Mouse (Mus musculus): Measurements from ENCODE around the gene Itpa. TPM values are rescaled to one million over a fixed set of nuclear protein-coding genes. Genes with fewer than 3 reads are reported as not detected.

Itpa gene
- polyA plus RNA-seq (2016; fragmentation: Nextera tagmentation; extraction: Ambion mirVana), result 148 and 151 TPM in 2 replicates

- peak within 1 kb of the TSS; percentile 89 for H3K27ac ChIP-seq
- DNase-seq (ENCODE audit: low spot score), result peak; percentile 91
- H3K27me3 ChIP-seq (ENCODE audit: insufficient read depth, poor library complexity, severe bottlenecking), result no peaks in the 10 kb centered on the region
- peaks cover 41% of the 10 kb centered on the region for H3K4me1 ChIP-seq (replicated peaks)
- peaks cover 23% of the 10 kb centered on the region for H3K36me3 ChIP-seq
- no peaks in the 10 kb centered on the region for H3K9me3 ChIP-seq
- peak within 1 kb of the TSS; percentile 81 for H3K4me3 ChIP-seq
- WGBS, result under 1% methylated on average over 31 of the region's 31 CpGs
These were observed at the start of gene Itpa for GRCm38 (mm10) chr2:130667559-130667958. Gene Itpa (plus strand): TSS chr2:130667610.

GRCm38 (mm10) chr2:130618972-130619371 is 48.4 kb upstream of the Itpa start:
- Histone ChIP-seq H3K27me3 (ENCODE audit: insufficient read depth, poor library complexity, severe bottlenecking) (no peaks in the 10 kb centered on the region), H3K4me3 (no peak overlapping the region), H3K27ac (no peak overlapping the region), H3K4me1 (replicated peaks) (no peaks in the 10 kb centered on the region), H3K36me3 (peaks cover 84% of the 10 kb centered on the region), H3K9me3 (no peaks in the 10 kb centered on the region)
- WGBS, result 95% methylated on average over 7 of the region's 7 CpGs
- no peak for DNase-seq (ENCODE audit: low spot score)

- no peak overlapping the region for H3K27ac ChIP-seq
- peaks cover 20% of the 10 kb centered on the region for H3K27me3 ChIP-seq (ENCODE audit: insufficient read depth, poor library complexity, severe bottlenecking)
- peaks cover 48% of the 10 kb centered on the region for H3K36me3 ChIP-seq
- WGBS, result 55% methylated on average over 3 of the region's 3 CpGs
- peak overlapping the region; percentile 99 for H3K4me3 ChIP-seq
- H3K4me1 ChIP-seq (replicated peaks), result peaks cover 23% of the 10 kb centered on the region
- DNase-seq (ENCODE audit: low spot score), result no peak
- no peaks in the 10 kb centered on the region for H3K9me3 ChIP-seq
These were observed 39.0 kb upstream of the Itpa start for GRCm38 (mm10) chr2:130628424-130628823.

- Histone ChIP-seq H3K4me3 (peak overlapping the region; percentile 99), H3K27me3 (ENCODE audit: insufficient read depth, poor library complexity, severe bottlenecking) (peaks cover 28% of the 10 kb centered on the region), H3K27ac (peak overlapping the region; percentile 93), H3K36me3 (peaks cover 39% of the 10 kb centered on the region), H3K4me1 (replicated peaks) (peaks cover 32% of the 10 kb centered on the region), H3K9me3 (no peaks in the 10 kb centered on the region)
- 2% methylated on average over 37 of the region's 37 CpGs for WGBS
- DNase-seq (ENCODE audit: low spot score), result no peak
These were observed 38.2 kb upstream of the Itpa start for GRCm38 (mm10) chr2:130629080-130629838.

GRCm38 (mm10) chr2:130629839-130630203 is 37.6 kb upstream of the Itpa start, which contains the start of the genes Fastkd5 and Ubox5:
Gene Fastkd5 (minus strand): TSS chr2:130630027.
Gene Ubox5 (minus strand): TSS chr2:130630038.
- H3K27ac ChIP-seq, result peak within 1 kb of the TSS; percentile 93
- H3K9me3 ChIP-seq, result no peaks in the 10 kb centered on the region
- H3K4me1 ChIP-seq (replicated peaks), result peaks cover 37% of the 10 kb centered on the region
- peaks cover 34% of the 10 kb centered on the region for H3K27me3 ChIP-seq (ENCODE audit: insufficient read depth, poor library complexity, severe bottlenecking)
- DNase-seq (ENCODE audit: low spot score), result peak; percentile 87
- peak within 1 kb of the TSS; percentile 99 for H3K4me3 ChIP-seq
- WGBS, result under 1% methylated on average over 25 of the region's 25 CpGs
- H3K36me3 ChIP-seq, result peaks cover 34% of the 10 kb centered on the region

- WGBS, result 66% methylated on average over 1 of the region's 1 CpGs
- H3K27ac ChIP-seq, result no peak overlapping the region
- H3K36me3 ChIP-seq, result peaks cover 11% of the 10 kb centered on the region
- no peak for DNase-seq (ENCODE audit: low spot score)
- no peaks in the 10 kb centered on the region for H3K9me3 ChIP-seq
- peaks cover 53% of the 10 kb centered on the region for H3K4me1 ChIP-seq (replicated peaks)
- peaks cover 60% of the 10 kb centered on the region for H3K27me3 ChIP-seq (ENCODE audit: insufficient read depth, poor library complexity, severe bottlenecking)
- no peak overlapping the region for H3K4me3 ChIP-seq
These were observed 35.0 kb upstream of the Itpa start for GRCm38 (mm10) chr2:130632416-130632815.

GRCm38 (mm10) chr2:130632887-130633675 is 34.3 kb upstream of the Itpa start:
- H3K27ac ChIP-seq, result peak overlapping the region; percentile 81; the same call in 1 of the 2 replicates
- H3K4me1 ChIP-seq (replicated peaks), result peaks cover 57% of the 10 kb centered on the region
- peak; percentile 70 for DNase-seq (ENCODE audit: low spot score)
- peaks cover 4% of the 10 kb centered on the region for H3K36me3 ChIP-seq
- H3K4me3 ChIP-seq, result no peak overlapping the region
- peaks cover 67% of the 10 kb centered on the region for H3K27me3 ChIP-seq (ENCODE audit: insufficient read depth, poor library complexity, severe bottlenecking)
- 42% methylated on average over 5 of the region's 5 CpGs for WGBS
- no peaks in the 10 kb centered on the region for H3K9me3 ChIP-seq

GRCm38 (mm10) chr2:130634006-130634738 is 33.2 kb upstream of the Itpa start:
- Histone ChIP-seq H3K27me3 (ENCODE audit: insufficient read depth, poor library complexity, severe bottlenecking) (peaks cover 78% of the 10 kb centered on the region), H3K4me1 (replicated peaks) (peaks cover 54% of the 10 kb centered on the region), H3K36me3 (0 out of 2 replicates have a peak, but pooled peaks cover 3% of the 10 kb centered on the region), H3K27ac (peak overlapping the region; percentile 81), H3K4me3 (peak overlapping the region; percentile 52), H3K9me3 (no peaks in the 10 kb centered on the region)
- WGBS, result 10% methylated on average over 14 of the region's 14 CpGs
- peak; percentile 53 for DNase-seq (ENCODE audit: low spot score)

GRCm38 (mm10) chr2:130634739-130635411 is 32.5 kb upstream of the Itpa start:
- peak; percentile 69 for DNase-seq (ENCODE audit: low spot score)
- under 1% methylated on average over 38 of the region's 38 CpGs for whole genome bisulfite sequencing
- Histone ChIP-seq H3K36me3 (0 out of 2 replicates have a peak, but pooled peaks cover 3% of the 10 kb centered on the region), H3K9me3 (no peaks in the 10 kb centered on the region), H3K27ac (peak overlapping the region; percentile 81), H3K4me3 (peak overlapping the region; percentile 52), H3K4me1 (replicated peaks) (peaks cover 53% of the 10 kb centered on the region), H3K27me3 (ENCODE audit: insufficient read depth, poor library complexity, severe bottlenecking) (peaks cover 85% of the 10 kb centered on the region)

- WGBS, result 7% methylated on average over 21 of the region's 21 CpGs
- Histone ChIP-seq H3K27ac (no peak overlapping the region), H3K36me3 (0 out of 2 replicates have a peak, but pooled peaks cover 3% of the 10 kb centered on the region), H3K9me3 (no peaks in the 10 kb centered on the region), H3K27me3 (ENCODE audit: insufficient read depth, poor library complexity, severe bottlenecking) (peaks cover 93% of the 10 kb centered on the region), H3K4me3 (peak overlapping the region; percentile 52), H3K4me1 (replicated peaks) (peaks cover 48% of the 10 kb centered on the region)
- peak; percentile 35 for DNase-seq (ENCODE audit: low spot score)
These were observed 31.6 kb upstream of the Itpa start for GRCm38 (mm10) chr2:130635847-130636246.

GRCm38 (mm10) chr2:130638101-130638611 is 29.3 kb upstream of the Itpa start:
- no peak for DNase-seq (ENCODE audit: low spot score)
- 30% methylated on average over 16 of the region's 16 CpGs for WGBS
- Histone ChIP-seq H3K27me3 (ENCODE audit: insufficient read depth, poor library complexity, severe bottlenecking) (peaks cover 90% of the 10 kb centered on the region), H3K9me3 (no peaks in the 10 kb centered on the region), H3K4me3 (no peak overlapping the region), H3K4me1 (replicated peaks) (peaks cover 56% of the 10 kb centered on the region), H3K36me3 (0 out of 2 replicates have a peak, but pooled peaks cover 3% of the 10 kb centered on the region), H3K27ac (no peak overlapping the region)

- Histone ChIP-seq H3K27ac (no peak overlapping the region), H3K4me3 (no peak overlapping the region), H3K4me1 (replicated peaks) (peaks cover 45% of the 10 kb centered on the region), H3K27me3 (ENCODE audit: insufficient read depth, poor library complexity, severe bottlenecking) (peaks cover 79% of the 10 kb centered on the region), H3K36me3 (0 out of 2 replicates have a peak, but pooled peaks cover 3% of the 10 kb centered on the region), H3K9me3 (no peaks in the 10 kb centered on the region)
- no peak for DNase-seq (ENCODE audit: low spot score)
- 81% methylated on average over 6 of the region's 6 CpGs for WGBS
These were observed 28.1 kb upstream of the Itpa start for GRCm38 (mm10) chr2:130639276-130639675.
